Mouse (Mus musculus): ENCODE data around the gene Prkce.

DNA sequence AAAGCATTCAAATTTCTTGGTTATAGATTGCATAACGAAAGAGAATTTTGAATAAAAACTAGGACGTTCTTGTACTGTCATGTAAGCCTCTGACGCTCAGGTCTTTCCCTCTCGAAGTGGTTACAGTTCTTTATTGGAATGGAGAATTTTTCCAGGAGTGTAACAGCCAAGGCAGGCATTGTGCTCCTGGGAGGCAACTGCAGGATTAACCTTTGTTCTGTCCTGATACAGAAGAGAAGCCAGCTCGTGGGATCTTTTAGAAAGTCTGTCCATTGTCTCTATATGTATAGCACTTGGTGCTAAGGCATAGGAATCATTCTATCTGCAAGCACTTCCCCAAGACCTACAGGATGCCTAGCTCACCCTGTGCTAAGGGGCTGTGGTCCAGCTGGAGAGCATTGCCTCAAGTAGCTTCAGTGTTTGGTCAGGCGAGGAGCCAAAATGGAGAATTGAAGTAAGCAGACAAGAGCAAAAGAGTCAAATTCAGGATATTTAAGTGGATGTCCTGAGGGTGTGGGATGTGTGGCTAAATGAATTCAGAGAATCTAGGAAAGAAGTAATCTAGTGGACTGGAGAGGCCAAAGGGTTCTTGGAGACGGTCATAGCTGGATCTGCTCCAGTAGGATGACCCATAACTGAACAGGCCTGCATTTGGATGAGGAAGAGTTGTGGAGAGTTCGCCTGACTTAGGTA is 240.5 kb downstream of the Prkce start:
- TF ChIP-seq CTCF (IDR thresholded peaks at IDR 0.05; ENCODE audit: low read depth) (no peak), EP300 (IDR thresholded peaks at IDR 0.05; ENCODE audit: low read depth) (no peak)
